Mouse (Mus musculus) hindbrain, embryonic 12.5 days (tissue): ENCODE data around the gene Ambra1. TPM values are rescaled to one million over a fixed set of nuclear protein-coding genes. Genes with fewer than 3 reads are reported as not detected.

ENCODE experiments used
- ATAC-seq: fragments of 200-750 bp; cut with Nextera tagmentation; 2 replicates; pipeline ENCODE4 v1.8.0; 2017; ENCODE audit warnings: moderate TSS enrichment; ENCODE audit not compliant: low FRiP score
- H3K27ac ChIP-seq: fragments of 300-500 bp; sonication (generic); 2 replicates; pipeline ENCODE4 v1.5.1; 2016; ENCODE audit warnings: mild to moderate bottlenecking
- H3K27me3 ChIP-seq: fragments of 300-500 bp; sonication (generic); 2 replicates; pipeline ENCODE4 v1.6.1; 2016; ENCODE audit warnings: mild to moderate bottlenecking
- H3K36me3 ChIP-seq: fragments of 300-500 bp; sonication (generic); 2 replicates; pipeline ENCODE4 v1.6.1; 2016; ENCODE audit warnings: mild to moderate bottlenecking
- H3K4me1 ChIP-seq: fragments of 300-500 bp; sonication (generic); 2 replicates; pipeline ENCODE4 v1.6.1; 2016
- H3K4me2 ChIP-seq: fragments of 300-500 bp; sonication (generic); replicated peaks from 2 replicates; pipeline ENCODE4 v1.6.1; 2016; ENCODE audit warnings: mild to moderate bottlenecking
- H3K4me3 ChIP-seq: fragments of 300-500 bp; sonication (generic); 2 replicates; pipeline ENCODE4 v1.5.1; 2016; ENCODE audit warnings: mild to moderate bottlenecking
- H3K9ac ChIP-seq: fragments of 300-500 bp; sonication (generic); 2 replicates; pipeline ENCODE4 v1.6.1; 2016; ENCODE audit warnings: mild to moderate bottlenecking, moderate library complexity
- H3K9me3 ChIP-seq: fragments of 300-500 bp; sonication (generic); replicated peaks from 2 replicates; pipeline ENCODE4 v1.6.1; 2016; ENCODE audit warnings: mild to moderate bottlenecking
- WGBS: fragments of 180-500 bp; shearing (Covaris S2); methylation state at CpG from one replicate; pipeline ENCODE4 v1.1.7; 2016; 5-methylcytosine and 5-hydroxymethylcytosine counted together
- polyA plus RNA-seq: library from polyadenylated mRNA; unstranded; fragments of >200 nt; fragmentation: Nextera tagmentation; extraction: Ambion mirVana; gene quantifications from 2 replicates; pipeline ENCODE4 v1.2.1, GENCODE M21; 2016

Gene Ambra1
- polyA plus RNA-seq, 1 experiment from 2014 or later, result 24.8 TPM

- Histone ChIP-seq H3K4me3 (0 out of 2 replicates have a peak overlapping the region, but pooled peaks have one; percentile 10), H3K36me3 (no peaks in the 10 kb centered on the region), H3K9me3 (no peaks in the 10 kb centered on the region), H3K4me1 (peaks cover 57% of the 10 kb centered on the region), H3K9ac (peak overlapping the region; percentile 50), H3K27ac (peak overlapping the region; percentile 67), H3K4me2 (peak overlapping the region; percentile 41), H3K27me3 (no peaks in the 10 kb centered on the region)
- peak; percentile 21 for ATAC-seq
- WGBS, result 17% methylated on average over 15 of the region's 15 CpGs
Observed at GRCm38 (mm10) chr2:91950275-91951085, 220.5 kb downstream of the Ambra1 start.

- no peak overlapping the region for H3K4me3 ChIP-seq
- H3K9ac ChIP-seq, result no peak overlapping the region
- H3K4me2 ChIP-seq, result no peak overlapping the region
- WGBS, result 17% methylated on average over 5 of the region's 5 CpGs
- no peaks in the 10 kb centered on the region for H3K27me3 ChIP-seq
- no peaks in the 10 kb centered on the region for H3K9me3 ChIP-seq
- H3K4me1 ChIP-seq, result peaks cover 47% of the 10 kb centered on the region
- ATAC-seq, result no peak
- peak overlapping the region; percentile 17; the same call in 1 of the 2 replicates for H3K27ac ChIP-seq
- H3K36me3 ChIP-seq, result no peaks in the 10 kb centered on the region
Observed at GRCm38 (mm10) chr2:91953825-91954224, 223.9 kb downstream of the Ambra1 start.

GRCm38 (mm10) chr2:91955121-91955591 is 225.2 kb downstream of the Ambra1 start:
- WGBS, result 91% methylated on average over 4 of the region's 4 CpGs
- Histone ChIP-seq H3K27ac (no peak overlapping the region), H3K36me3 (no peaks in the 10 kb centered on the region), H3K9ac (no peak overlapping the region), H3K4me3 (no peak overlapping the region), H3K27me3 (no peaks in the 10 kb centered on the region), H3K4me1 (peaks cover 45% of the 10 kb centered on the region), H3K4me2 (no peak overlapping the region), H3K9me3 (no peaks in the 10 kb centered on the region)
- ATAC-seq, result no peak

GRCm38 (mm10) chr2:91955875-91956274 is 225.9 kb downstream of the Ambra1 start:
- Histone ChIP-seq H3K9ac (no peak overlapping the region), H3K9me3 (no peaks in the 10 kb centered on the region), H3K27me3 (no peaks in the 10 kb centered on the region), H3K4me1 (peaks cover 37% of the 10 kb centered on the region), H3K27ac (no peak overlapping the region), H3K36me3 (no peaks in the 10 kb centered on the region), H3K4me3 (no peak overlapping the region), H3K4me2 (no peak overlapping the region)
- 91% methylated on average over 6 of the region's 6 CpGs for WGBS
- no peak for ATAC-seq

- Histone ChIP-seq H3K27me3 (no peaks in the 10 kb centered on the region), H3K4me1 (peaks cover 42% of the 10 kb centered on the region), H3K4me3 (no peak overlapping the region), H3K27ac (0 out of 2 replicates have a peak overlapping the region, but pooled peaks have one; percentile 48), H3K36me3 (no peaks in the 10 kb centered on the region), H3K4me2 (no peak overlapping the region), H3K9me3 (no peaks in the 10 kb centered on the region), H3K9ac (no peak overlapping the region)
- ATAC-seq, result peak; percentile 67
- WGBS, result 47% methylated on average over 4 of the region's 4 CpGs
Observed at GRCm38 (mm10) chr2:91957096-91957495, 227.2 kb downstream of the Ambra1 start.

- no peak for ATAC-seq
- 89% methylated on average over 8 of the region's 8 CpGs for WGBS
Observed at GRCm38 (mm10) chr2:91958049-91958448, 228.1 kb downstream of the Ambra1 start.

GRCm38 (mm10) chr2:91958701-91959457 is 228.9 kb downstream of the Ambra1 start:
- no peaks in the 10 kb centered on the region for H3K9me3 ChIP-seq
- no peak overlapping the region for H3K9ac ChIP-seq
- WGBS, result 48% methylated on average over 10 of the region's 10 CpGs
- no peaks in the 10 kb centered on the region for H3K27me3 ChIP-seq
- no peak overlapping the region for H3K4me2 ChIP-seq
- H3K4me1 ChIP-seq, result peaks cover 46% of the 10 kb centered on the region
- H3K4me3 ChIP-seq, result no peak overlapping the region
- no peak for ATAC-seq
- H3K27ac ChIP-seq, result no peak overlapping the region
- H3K36me3 ChIP-seq, result no peaks in the 10 kb centered on the region

More at GRCm38 (mm10) chr2:91958049-91958448, 228.1 kb downstream of the Ambra1 start:
- no peak overlapping the region for H3K9ac ChIP-seq
- no peaks in the 10 kb centered on the region for H3K9me3 ChIP-seq
- H3K27me3 ChIP-seq, result no peaks in the 10 kb centered on the region
- H3K4me3 ChIP-seq, result no peak overlapping the region
- H3K36me3 ChIP-seq, result no peaks in the 10 kb centered on the region
- no peak overlapping the region for H3K4me2 ChIP-seq
- no peak overlapping the region for H3K27ac ChIP-seq
- peaks cover 51% of the 10 kb centered on the region for H3K4me1 ChIP-seq

- Histone ChIP-seq H3K4me3 (no peak overlapping the region), H3K27me3 (no peaks in the 10 kb centered on the region; the same call in 1 of the 2 replicates), H3K36me3 (no peaks in the 10 kb centered on the region), H3K27ac (no peak overlapping the region), H3K9ac (no peak overlapping the region), H3K4me2 (no peak overlapping the region), H3K9me3 (no peaks in the 10 kb centered on the region), H3K4me1 (peaks cover 43% of the 10 kb centered on the region)
- no peak for ATAC-seq
- 71% methylated on average over 11 of the region's 11 CpGs for WGBS
Observed at GRCm38 (mm10) chr2:91959544-91960410, 229.8 kb downstream of the Ambra1 start.

- no peaks in the 10 kb centered on the region for H3K9me3 ChIP-seq
- 94% methylated on average over 5 of the region's 5 CpGs for WGBS
- no peak for ATAC-seq
- H3K27ac ChIP-seq, result no peak overlapping the region
- no peaks in the 10 kb centered on the region for H3K36me3 ChIP-seq
- H3K4me1 ChIP-seq, result peaks cover 39% of the 10 kb centered on the region
- H3K4me2 ChIP-seq, result no peak overlapping the region
- H3K9ac ChIP-seq, result no peak overlapping the region
- H3K27me3 ChIP-seq, result peaks cover 4% of the 10 kb centered on the region
- no peak overlapping the region for H3K4me3 ChIP-seq
Observed at GRCm38 (mm10) chr2:91960459-91960858, 230.5 kb downstream of the Ambra1 start.

- Histone ChIP-seq H3K9me3 (no peaks in the 10 kb centered on the region), H3K36me3 (no peaks in the 10 kb centered on the region), H3K4me3 (peak overlapping the region; percentile 88), H3K4me1 (peaks cover 36% of the 10 kb centered on the region), H3K27me3 (peaks cover 14% of the 10 kb centered on the region), H3K27ac (no peak overlapping the region), H3K9ac (peak overlapping the region; percentile 95), H3K4me2 (peak overlapping the region; percentile 91)
- 73% methylated on average over 4 of the region's 4 CpGs for WGBS
- no peak for ATAC-seq
Observed at GRCm38 (mm10) chr2:91961901-91962761, 232.2 kb downstream of the Ambra1 start.

- peak overlapping the region; percentile 83 for H3K27ac ChIP-seq
- H3K9ac ChIP-seq, result peak overlapping the region; percentile 95
- peak; percentile 66 for ATAC-seq
- under 1% methylated on average over 39 of the region's 39 CpGs for WGBS
- peaks cover 14% of the 10 kb centered on the region for H3K27me3 ChIP-seq
- peak overlapping the region; percentile 91 for H3K4me2 ChIP-seq
- peaks cover 29% of the 10 kb centered on the region for H3K4me1 ChIP-seq
- no peaks in the 10 kb centered on the region for H3K36me3 ChIP-seq
- H3K9me3 ChIP-seq, result no peaks in the 10 kb centered on the region
- H3K4me3 ChIP-seq, result peak overlapping the region; percentile 88
Observed at GRCm38 (mm10) chr2:91962864-91963401, 233.0 kb downstream of the Ambra1 start.
